Mouse (Mus musculus) megakaryocyte, embryonic 14.5 days (primary cell): ENCODE results near the gene Ckap2.

Experiments used
- FLI1 ChIP-seq: IDR thresholded peaks from 2 replicates; pipeline ENCODE4 v1.6.1; 2012; ENCODE audit warnings: low read length, inconsistent platforms, mixed read lengths
- GATA1 ChIP-seq: IDR thresholded peaks from 3 replicates; pipeline ENCODE4 v1.6.1; 2012; ENCODE audit warnings: mixed read lengths, low read length, inconsistent platforms, borderline replicate concordance

DNA sequence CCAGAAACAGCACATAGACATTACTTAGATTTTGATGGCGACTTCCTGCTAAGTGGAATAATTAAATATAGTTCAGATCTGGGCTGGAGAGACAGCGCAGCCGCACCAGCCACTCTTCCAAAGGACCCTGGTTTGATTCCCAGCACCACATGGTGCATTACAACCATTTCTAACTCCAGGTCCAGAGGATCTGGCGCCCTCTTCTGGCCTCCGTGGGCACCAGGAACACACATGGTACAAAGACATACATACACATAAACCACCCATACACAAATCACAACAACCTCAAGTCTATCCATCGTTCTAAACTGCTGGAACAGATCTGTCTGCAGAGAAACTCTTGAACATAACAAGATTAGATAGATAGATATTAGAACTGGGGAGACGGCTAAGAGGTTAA lies 9.7 kb downstream of the Ckap2 start:
- no peak for TF ChIP-seq GATA1
- no peak for TF ChIP-seq FLI1
